Mouse (Mus musculus): ENCODE measurements around the gene Gh. TPM values are rescaled to one million over a fixed set of nuclear protein-coding genes. Genes with fewer than 3 reads are reported as not detected.

Gene Gh
- polyA plus RNA-seq, 1 experiment from 2014 or later: not detected

- Histone ChIP-seq H3K4me3 (ENCODE audit: low read depth, low read length) (no peak overlapping the region), H3K36me3 (ENCODE audit: control insufficient read depth, insufficient read depth, low read length) (no peaks in the 10 kb centered on the region), H3K27ac (ENCODE audit: low read depth, low read length) (no peak overlapping the region), H3K9ac (ENCODE audit: low read length) (no peak overlapping the region), H3K9me3 (ENCODE audit: control insufficient read depth, low read length) (no peaks in the 10 kb centered on the region), H3K4me1 (replicated peaks; ENCODE audit: control insufficient read depth, insufficient read depth, low read length) (no peaks in the 10 kb centered on the region), H3K4me2 (ENCODE audit: low read depth, low read length, severe bottlenecking) (no peak overlapping the region), H3K27me3 (ENCODE audit: control insufficient read depth, insufficient read depth, low read length) (no peaks in the 10 kb centered on the region)
- DNase-seq (ENCODE audit: low spot score) (no peak), ATAC-seq (replicated peaks; ENCODE audit: low FRiP score) (no peak)
- WGBS: 17% methylated on average over 2 of the region's 2 CpGs
These were observed 32.4 kb upstream of the Gh start for GRCm38 (mm10) chr11:106334066-106334465.

- ATAC-seq (replicated peaks; ENCODE audit: low FRiP score): no peak
- no peak overlapping the region for H3K4me3 ChIP-seq (ENCODE audit: low read depth, low read length)
- H3K9me3 ChIP-seq (ENCODE audit: control insufficient read depth, low read length): no peaks in the 10 kb centered on the region
- no peaks in the 10 kb centered on the region for H3K36me3 ChIP-seq (ENCODE audit: control insufficient read depth, insufficient read depth, low read length)
- H3K4me2 ChIP-seq (ENCODE audit: low read depth, low read length, severe bottlenecking): no peak overlapping the region
- no peak for DNase-seq (ENCODE audit: low spot score)
- no peaks in the 10 kb centered on the region for H3K4me1 ChIP-seq (replicated peaks; ENCODE audit: control insufficient read depth, insufficient read depth, low read length)
- H3K27me3 ChIP-seq (ENCODE audit: control insufficient read depth, insufficient read depth, low read length): no peaks in the 10 kb centered on the region
- WGBS: 63% methylated on average over 4 of the region's 4 CpGs
- H3K9ac ChIP-seq (ENCODE audit: low read length): no peak overlapping the region
- H3K27ac ChIP-seq (ENCODE audit: low read depth, low read length): no peak overlapping the region
These were observed 30.8 kb upstream of the Gh start for GRCm38 (mm10) chr11:106332458-106332857.

- Histone ChIP-seq H3K9me3 (ENCODE audit: control insufficient read depth, low read length) (no peaks in the 10 kb centered on the region), H3K4me1 (replicated peaks; ENCODE audit: control insufficient read depth, insufficient read depth, low read length) (no peaks in the 10 kb centered on the region), H3K36me3 (ENCODE audit: control insufficient read depth, insufficient read depth, low read length) (no peaks in the 10 kb centered on the region), H3K9ac (ENCODE audit: low read length) (no peak overlapping the region), H3K4me3 (ENCODE audit: low read depth, low read length) (no peak overlapping the region), H3K27ac (ENCODE audit: low read depth, low read length) (no peak overlapping the region), H3K27me3 (ENCODE audit: control insufficient read depth, insufficient read depth, low read length) (no peaks in the 10 kb centered on the region), H3K4me2 (ENCODE audit: low read depth, low read length, severe bottlenecking) (no peak overlapping the region)
- ATAC-seq (replicated peaks; ENCODE audit: low FRiP score) (no peak), DNase-seq (ENCODE audit: low spot score) (no peak)
- WGBS: 74% methylated on average over 7 of the region's 7 CpGs
These were observed 28.0 kb upstream of the Gh start for GRCm38 (mm10) chr11:106329682-106330081.

GRCm38 (mm10) chr11:106329128-106329527 lies 27.5 kb upstream of the Gh start:
- Histone ChIP-seq H3K4me2 (ENCODE audit: low read depth, low read length, severe bottlenecking) (no peak overlapping the region), H3K36me3 (ENCODE audit: control insufficient read depth, insufficient read depth, low read length) (no peaks in the 10 kb centered on the region)

GRCm38 (mm10) chr11:106328521-106328920 lies 26.9 kb upstream of the Gh start:
- no peak for ATAC-seq (replicated peaks; ENCODE audit: low FRiP score)
- Histone ChIP-seq H3K4me2 (ENCODE audit: low read depth, low read length, severe bottlenecking) (no peak overlapping the region), H3K4me1 (replicated peaks; ENCODE audit: control insufficient read depth, insufficient read depth, low read length) (no peaks in the 10 kb centered on the region), H3K4me3 (ENCODE audit: low read depth, low read length) (no peak overlapping the region), H3K27ac (ENCODE audit: low read depth, low read length) (no peak overlapping the region), H3K9ac (ENCODE audit: low read length) (no peak overlapping the region), H3K9me3 (ENCODE audit: control insufficient read depth, low read length) (no peaks in the 10 kb centered on the region), H3K27me3 (ENCODE audit: control insufficient read depth, insufficient read depth, low read length) (no peaks in the 10 kb centered on the region), H3K36me3 (ENCODE audit: control insufficient read depth, insufficient read depth, low read length) (no peaks in the 10 kb centered on the region)
- DNase-seq (ENCODE audit: low spot score): no peak
- WGBS: 77% methylated on average over 5 of the region's 5 CpGs

More at GRCm38 (mm10) chr11:106329128-106329527, 27.5 kb upstream of the Gh start:
- H3K27ac ChIP-seq (ENCODE audit: low read depth, low read length): no peak overlapping the region
- no peaks in the 10 kb centered on the region for H3K9me3 ChIP-seq (ENCODE audit: control insufficient read depth, low read length)
- no peak for DNase-seq (ENCODE audit: low spot score)
- H3K4me3 ChIP-seq (ENCODE audit: low read depth, low read length): no peak overlapping the region
- H3K27me3 ChIP-seq (ENCODE audit: control insufficient read depth, insufficient read depth, low read length): no peaks in the 10 kb centered on the region
- no peak overlapping the region for H3K9ac ChIP-seq (ENCODE audit: low read length)
- ATAC-seq (replicated peaks; ENCODE audit: low FRiP score): no peak
- WGBS: 84% methylated on average over 6 of the region's 6 CpGs
- H3K4me1 ChIP-seq (replicated peaks; ENCODE audit: control insufficient read depth, insufficient read depth, low read length): no peaks in the 10 kb centered on the region

GRCm38 (mm10) chr11:106326475-106326874 lies 24.8 kb upstream of the Gh start:
- DNase-seq (ENCODE audit: low spot score) (no peak), ATAC-seq (replicated peaks; ENCODE audit: low FRiP score) (no peak)
- no peak overlapping the region for H3K27ac ChIP-seq (ENCODE audit: low read depth, low read length)
- no peaks in the 10 kb centered on the region for H3K9me3 ChIP-seq (ENCODE audit: control insufficient read depth, low read length)
- H3K9ac ChIP-seq (ENCODE audit: low read length): no peak overlapping the region
- no peak overlapping the region for H3K4me2 ChIP-seq (ENCODE audit: low read depth, low read length, severe bottlenecking)
- 88% methylated on average over 8 of the region's 8 CpGs for WGBS
- H3K27me3 ChIP-seq (ENCODE audit: control insufficient read depth, insufficient read depth, low read length): no peaks in the 10 kb centered on the region
- H3K4me1 ChIP-seq (replicated peaks; ENCODE audit: control insufficient read depth, insufficient read depth, low read length): no peaks in the 10 kb centered on the region
- H3K36me3 ChIP-seq (ENCODE audit: control insufficient read depth, insufficient read depth, low read length): no peaks in the 10 kb centered on the region
- H3K4me3 ChIP-seq (ENCODE audit: low read depth, low read length): no peak overlapping the region

- H3K27me3 ChIP-seq (ENCODE audit: control insufficient read depth, insufficient read depth, low read length): no peaks in the 10 kb centered on the region
- H3K4me3 ChIP-seq (ENCODE audit: low read depth, low read length): no peak overlapping the region
- no peaks in the 10 kb centered on the region for H3K9me3 ChIP-seq (ENCODE audit: control insufficient read depth, low read length)
- ATAC-seq (replicated peaks; ENCODE audit: low FRiP score): no peak
- no peak overlapping the region for H3K27ac ChIP-seq (ENCODE audit: low read depth, low read length)
- WGBS: 71% methylated on average over 8 of the region's 8 CpGs
- no peak overlapping the region for H3K9ac ChIP-seq (ENCODE audit: low read length)
- no peaks in the 10 kb centered on the region for H3K36me3 ChIP-seq (ENCODE audit: control insufficient read depth, insufficient read depth, low read length)
- no peaks in the 10 kb centered on the region for H3K4me1 ChIP-seq (replicated peaks; ENCODE audit: control insufficient read depth, insufficient read depth, low read length)
- no peak overlapping the region for H3K4me2 ChIP-seq (ENCODE audit: low read depth, low read length, severe bottlenecking)
- no peak for DNase-seq (ENCODE audit: low spot score)
These were observed 24.0 kb upstream of the Gh start for GRCm38 (mm10) chr11:106325566-106326206.

GRCm38 (mm10) chr11:106324858-106325257 lies 23.2 kb upstream of the Gh start:
- no peak for ATAC-seq (replicated peaks; ENCODE audit: low FRiP score)
- Histone ChIP-seq H3K4me3 (ENCODE audit: low read depth, low read length) (no peak overlapping the region), H3K27ac (ENCODE audit: low read depth, low read length) (no peak overlapping the region), H3K36me3 (ENCODE audit: control insufficient read depth, insufficient read depth, low read length) (no peaks in the 10 kb centered on the region), H3K9ac (ENCODE audit: low read length) (no peak overlapping the region), H3K9me3 (ENCODE audit: control insufficient read depth, low read length) (no peaks in the 10 kb centered on the region), H3K27me3 (ENCODE audit: control insufficient read depth, insufficient read depth, low read length) (no peaks in the 10 kb centered on the region), H3K4me1 (replicated peaks; ENCODE audit: control insufficient read depth, insufficient read depth, low read length) (no peaks in the 10 kb centered on the region), H3K4me2 (ENCODE audit: low read depth, low read length, severe bottlenecking) (no peak overlapping the region)
- WGBS: 63% methylated on average over 5 of the region's 5 CpGs
- no peak for DNase-seq (ENCODE audit: low spot score)

Data from forebrain, embryonic 11.5 days (tissue).